Mouse (Mus musculus): ENCODE data around the gene Hspa8. TPM values are rescaled to one million over a fixed set of nuclear protein-coding genes. Genes with fewer than 3 reads are reported as not detected.
A peak's percentile ranks its signal among the peaks of the same experiment; 100 is the strongest.
"Not testable (repeated sequence)": the region's sequence is repeated elsewhere in the genome, so short reads cannot be mapped to it uniquely, and the experiment has no call there.

Gene Hspa8
- polyA plus RNA-seq, 1 experiment: 811 TPM

- Histone ChIP-seq H3K4me3 (replicated peaks) (peak overlapping the region; percentile 84), H3K36me3 (replicated peaks; ENCODE audit: low read length) (no peaks in the 10 kb centered on the region), H3K4me1 (peaks cover 48% of the 10 kb centered on the region), H3K9me3 (no peaks in the 10 kb centered on the region), H3K27me3 (replicated peaks) (peaks cover 5% of the 10 kb centered on the region)
- TF ChIP-seq GATA1 (IDR thresholded peaks at IDR 0.05; ENCODE audit: borderline replicate concordance, low read length): no peak
- no peak for TF ChIP-seq FLI1 (IDR thresholded peaks at IDR 0.05; ENCODE audit: low read length)
Observed at GRCm38 (mm10) chr9:40783641-40784373, 17.0 kb upstream of the Hspa8 start.

GRCm38 (mm10) chr9:40784374-40784967 lies 16.3 kb upstream of the Hspa8 start:
- Histone ChIP-seq H3K27me3 (replicated peaks) (peaks cover 5% of the 10 kb centered on the region), H3K4me1 (peaks cover 48% of the 10 kb centered on the region), H3K36me3 (replicated peaks; ENCODE audit: low read length) (no peaks in the 10 kb centered on the region), H3K9me3 (no peaks in the 10 kb centered on the region), H3K4me3 (replicated peaks) (peak overlapping the region; percentile 84)
- no peak for TF ChIP-seq FLI1 (IDR thresholded peaks at IDR 0.05; ENCODE audit: low read length)
- no peak for TF ChIP-seq GATA1 (IDR thresholded peaks at IDR 0.05; ENCODE audit: borderline replicate concordance, low read length)

DNA sequence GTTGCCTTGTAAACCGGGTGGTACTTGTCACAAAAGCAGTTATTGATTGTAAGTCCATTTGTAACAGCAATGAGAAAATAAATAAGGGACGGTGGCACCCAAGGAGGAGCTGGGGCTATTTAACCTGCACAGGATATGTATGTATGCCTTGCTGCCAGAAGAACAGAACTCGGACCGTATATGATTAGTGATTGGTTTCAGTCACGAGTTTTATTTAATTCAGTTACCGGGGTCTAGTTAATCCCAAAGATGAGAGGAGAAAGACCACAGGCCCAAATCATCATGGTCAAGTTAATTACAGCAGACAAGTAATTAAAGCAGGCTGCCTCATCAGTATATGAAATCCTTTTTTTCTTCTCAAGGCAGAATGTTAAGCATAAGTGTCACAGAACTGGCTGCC lies 15.3 kb upstream of the Hspa8 start:
- Histone ChIP-seq H3K4me3 (replicated peaks) (no peak overlapping the region), H3K27me3 (replicated peaks) (peaks cover 2% of the 10 kb centered on the region)
- TF ChIP-seq FLI1 (IDR thresholded peaks at IDR 0.05; ENCODE audit: low read length) (no peak), GATA1 (IDR thresholded peaks at IDR 0.05; ENCODE audit: borderline replicate concordance, low read length) (no peak)

DNA sequence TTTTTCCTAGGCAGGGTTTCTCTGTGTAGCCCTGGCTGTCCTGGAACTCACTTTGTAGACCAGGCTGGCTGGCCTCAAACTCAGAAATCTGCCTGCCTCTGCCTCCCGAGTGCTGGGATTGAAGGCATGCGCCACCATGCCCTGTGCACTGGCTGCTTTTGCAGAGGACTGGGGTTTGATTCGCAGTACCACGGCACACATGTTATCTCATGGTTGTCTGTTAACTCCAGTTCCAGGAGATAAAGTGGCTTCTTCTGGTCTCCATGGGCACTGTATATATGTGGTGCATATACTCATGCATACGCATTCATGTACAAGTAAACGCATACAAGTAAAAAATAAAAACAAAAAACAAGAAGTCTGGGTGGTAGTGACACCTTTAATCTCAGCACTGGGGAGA lies 14.0 kb upstream of the Hspa8 start:
- H3K4me1 ChIP-seq: peaks cover 32% of the 10 kb centered on the region
- H3K9me3 ChIP-seq; H3K27me3 ChIP-seq (replicated peaks); H3K36me3 ChIP-seq (replicated peaks; ENCODE audit: low read length); H3K4me3 ChIP-seq (replicated peaks): not testable (repeated sequence)

More for the DNA sequence above, 15.3 kb upstream of the Hspa8 start:
- no peaks in the 10 kb centered on the region for H3K36me3 ChIP-seq (replicated peaks; ENCODE audit: low read length)
- no peaks in the 10 kb centered on the region for H3K9me3 ChIP-seq
- H3K4me1 ChIP-seq: peaks cover 41% of the 10 kb centered on the region

- Histone ChIP-seq H3K27me3 (replicated peaks) (no peaks in the 10 kb centered on the region), H3K36me3 (replicated peaks; ENCODE audit: low read length) (no peaks in the 10 kb centered on the region), H3K4me1 (peaks cover 32% of the 10 kb centered on the region), H3K4me3 (replicated peaks) (peak overlapping the region; percentile 64), H3K9me3 (no peaks in the 10 kb centered on the region)
- TF ChIP-seq FLI1 (IDR thresholded peaks at IDR 0.05; ENCODE audit: low read length) (no peak), GATA1 (IDR thresholded peaks at IDR 0.05; ENCODE audit: borderline replicate concordance, low read length) (no peak)
Observed at GRCm38 (mm10) chr9:40791864-40792633, 8.7 kb upstream of the Hspa8 start.

- no peaks in the 10 kb centered on the region for H3K36me3 ChIP-seq (replicated peaks; ENCODE audit: low read length)
- peaks cover 41% of the 10 kb centered on the region for H3K4me1 ChIP-seq
- H3K27me3 ChIP-seq (replicated peaks): no peaks in the 10 kb centered on the region
- no peaks in the 10 kb centered on the region for H3K9me3 ChIP-seq
- TF ChIP-seq FLI1 (IDR thresholded peaks at IDR 0.05; ENCODE audit: low read length): no peak
- no peak for TF ChIP-seq GATA1 (IDR thresholded peaks at IDR 0.05; ENCODE audit: borderline replicate concordance, low read length)
- H3K4me3 ChIP-seq (replicated peaks): no peak overlapping the region
Observed at GRCm38 (mm10) chr9:40793581-40793980, 7.2 kb upstream of the Hspa8 start.

GRCm38 (mm10) chr9:40794251-40794650 lies 6.5 kb upstream of the Hspa8 start:
- H3K4me3 ChIP-seq (replicated peaks): no peak overlapping the region
- no peaks in the 10 kb centered on the region for H3K9me3 ChIP-seq
- no peaks in the 10 kb centered on the region for H3K36me3 ChIP-seq (replicated peaks; ENCODE audit: low read length)
- TF ChIP-seq GATA1 (IDR thresholded peaks at IDR 0.05; ENCODE audit: borderline replicate concordance, low read length): no peak
- no peak for TF ChIP-seq FLI1 (IDR thresholded peaks at IDR 0.05; ENCODE audit: low read length)
- no peaks in the 10 kb centered on the region for H3K27me3 ChIP-seq (replicated peaks)
- H3K4me1 ChIP-seq: peaks cover 47% of the 10 kb centered on the region

GRCm38 (mm10) chr9:40794926-40795325 lies 5.9 kb upstream of the Hspa8 start:
- Histone ChIP-seq H3K4me1 (peaks cover 49% of the 10 kb centered on the region), H3K9me3 (no peaks in the 10 kb centered on the region), H3K36me3 (replicated peaks; ENCODE audit: low read length) (no peaks in the 10 kb centered on the region), H3K4me3 (replicated peaks) (peak overlapping the region; percentile 18), H3K27me3 (replicated peaks) (no peaks in the 10 kb centered on the region)
- TF ChIP-seq GATA1 (IDR thresholded peaks at IDR 0.05; ENCODE audit: borderline replicate concordance, low read length): no peak
- no peak for TF ChIP-seq FLI1 (IDR thresholded peaks at IDR 0.05; ENCODE audit: low read length)

GRCm38 (mm10) chr9:40795562-40795961 lies 5.2 kb upstream of the Hspa8 start:
- Histone ChIP-seq H3K4me1 (peaks cover 49% of the 10 kb centered on the region), H3K9me3 (no peaks in the 10 kb centered on the region), H3K27me3 (replicated peaks) (no peaks in the 10 kb centered on the region), H3K4me3 (replicated peaks) (no peak overlapping the region), H3K36me3 (replicated peaks; ENCODE audit: low read length) (no peaks in the 10 kb centered on the region)
- no peak for TF ChIP-seq GATA1 (IDR thresholded peaks at IDR 0.05; ENCODE audit: borderline replicate concordance, low read length)
- no peak for TF ChIP-seq FLI1 (IDR thresholded peaks at IDR 0.05; ENCODE audit: low read length)

GRCm38 (mm10) chr9:40796054-40796453 lies 4.7 kb upstream of the Hspa8 start:
- TF ChIP-seq FLI1 (IDR thresholded peaks at IDR 0.05; ENCODE audit: low read length) (no peak), GATA1 (IDR thresholded peaks at IDR 0.05; ENCODE audit: borderline replicate concordance, low read length) (no peak)
- Histone ChIP-seq H3K36me3 (replicated peaks; ENCODE audit: low read length) (no peaks in the 10 kb centered on the region), H3K4me1 (peaks cover 49% of the 10 kb centered on the region), H3K9me3 (no peaks in the 10 kb centered on the region), H3K4me3 (replicated peaks) (no peak overlapping the region), H3K27me3 (replicated peaks) (no peaks in the 10 kb centered on the region)
